Comparison of ENCODE assay signal across 19 mouse cellular contexts in genomic region chr12:35268006-35268405, GRCm38 (mm10).
"Had no signal": no experiment of that assay in that cellular context is flagged by ENCODE, and none has a peak within 500 bp of the region (broad histone marks: within the 10 kb centered on the region; RNA-seq: fewer than 3 reads in every experiment).

No protein-coding gene starts in this region.

- H3K9me3 ChIP-seq: midbrain, embryonic 10.5 days; midbrain, embryonic 12.5 days; neural tube, embryonic 13.5 days had no signal

- H3K4me1 ChIP-seq: midbrain, embryonic 10.5 days; midbrain, embryonic 12.5 days; neural tube, embryonic 13.5 days; neural tube, embryonic 15.5 days had no signal

- ATAC-seq: midbrain, embryonic 16.5 days had no signal

- H3K27ac ChIP-seq: midbrain, embryonic 10.5 days; midbrain, embryonic 12.5 days; neural tube, embryonic 13.5 days; neural tube, embryonic 15.5 days had no signal

- H3K4me2 ChIP-seq: lung, embryonic 14.5 days; midbrain, embryonic 12.5 days; neural tube, embryonic 13.5 days; neural tube, embryonic 15.5 days had no signal

- H3K27me3 ChIP-seq: midbrain, embryonic 12.5 days; neural tube, embryonic 13.5 days; neural tube, embryonic 15.5 days had no signal

- H3K36me3 ChIP-seq: midbrain, embryonic 10.5 days; midbrain, embryonic 12.5 days; neural tube, embryonic 13.5 days; neural tube, embryonic 15.5 days had no signal

- H3K4me3 ChIP-seq: midbrain, embryonic 10.5 days; midbrain, embryonic 12.5 days; myocyte; neural tube, embryonic 13.5 days; neural tube, embryonic 15.5 days had no signal

- DNase-seq: lung, adult 18-20 months; lung, embryonic 14.5 days; lung, postnatal 10 days; lung, postnatal 4 days; midbrain, embryonic 14.5 days; retina, postnatal 1 day; right cerebral cortex, adult 18-20 months; right cerebral cortex, postnatal 25 days; right cerebral cortex, postnatal 4 days; spleen, adult 18-20 months; thymus, adult 2 months; thymus, postnatal 25 days; thymus, postnatal 4 days had no signal

- H3K9ac ChIP-seq: lung, embryonic 14.5 days; midbrain, embryonic 12.5 days; neural tube, embryonic 13.5 days; neural tube, embryonic 15.5 days had no signal
